Mouse (Mus musculus) CD4-positive, CD25-positive, alpha-beta regulatory T cell, adult 4 months (primary cell): ENCODE data around the gene Tgif1. TPM values are rescaled to one million over a fixed set of nuclear protein-coding genes. Genes with fewer than 3 reads are reported as not detected.
"Not testable (repeated sequence)": the region's sequence is repeated elsewhere in the genome, so short reads cannot be mapped to it uniquely, and the experiment has no call there.

Experiments used
- ATAC-seq: one replicate; pipeline ENCODE4 v1.8.0; 2017
- polyA plus RNA-seq, 2 experiments: library from polyadenylated mRNA; unstranded; fragments of 100-300 nt; shearing (Covaris generic); gene quantifications; one replicate each; pipeline ENCODE4 v1.2.1; 2017

The Tgif1 gene
- polyA plus RNA-seq, 2 experiments from 2014 or later, result 57.4 to 72.4 TPM

GRCm38 (mm10) chr17:70838533-70838932, 14.8 kb downstream of the Tgif1 start:
- no peak for ATAC-seq

- ATAC-seq, result no peak
These were observed 15.3 kb downstream of the Tgif1 start for GRCm38 (mm10) chr17:70838031-70838430.

GRCm38 (mm10) chr17:70837474-70837873, 15.9 kb downstream of the Tgif1 start:
- ATAC-seq, result not testable (repeated sequence)

- ATAC-seq, result no peak
These were observed 16.5 kb downstream of the Tgif1 start for GRCm38 (mm10) chr17:70836820-70837219.

GRCm38 (mm10) chr17:70835071-70835790, 18.1 kb downstream of the Tgif1 start:
- peak; percentile 65 for ATAC-seq

- peak; percentile 37 for ATAC-seq
These were observed 18.8 kb downstream of the Tgif1 start for GRCm38 (mm10) chr17:70834430-70834965.

- ATAC-seq, result no peak
These were observed 20.8 kb downstream of the Tgif1 start for GRCm38 (mm10) chr17:70832544-70832943.

GRCm38 (mm10) chr17:70831591-70831990, 21.8 kb downstream of the Tgif1 start:
- no peak for ATAC-seq

- no peak for ATAC-seq
These were observed 23.2 kb downstream of the Tgif1 start for GRCm38 (mm10) chr17:70829943-70830715.

GRCm38 (mm10) chr17:70829217-70829616, 24.1 kb downstream of the Tgif1 start:
- no peak for ATAC-seq

GRCm38 (mm10) chr17:70828569-70828968, 24.8 kb downstream of the Tgif1 start:
- no peak for ATAC-seq

GRCm38 (mm10) chr17:70828180-70828528, 25.2 kb downstream of the Tgif1 start:
- no peak for ATAC-seq

GRCm38 (mm10) chr17:70827463-70828179, 25.7 kb downstream of the Tgif1 start:
- not testable (repeated sequence) for ATAC-seq

GRCm38 (mm10) chr17:70826227-70826626, 27.1 kb downstream of the Tgif1 start:
- no peak for ATAC-seq

- ATAC-seq, result no peak
These were observed 30.3 kb downstream of the Tgif1 start for GRCm38 (mm10) chr17:70823083-70823482.

GRCm38 (mm10) chr17:70817862-70818451, 35.4 kb downstream of the Tgif1 start:
- no peak for ATAC-seq

- ATAC-seq, result no peak
These were observed 38.3 kb downstream of the Tgif1 start for GRCm38 (mm10) chr17:70815001-70815400.

GRCm38 (mm10) chr17:70810795-70811194, 42.6 kb downstream of the Tgif1 start:
- no peak for ATAC-seq

GRCm38 (mm10) chr17:70809776-70810175, 43.6 kb downstream of the Tgif1 start:
- no peak for ATAC-seq

- ATAC-seq, result no peak
These were observed 44.5 kb downstream of the Tgif1 start for GRCm38 (mm10) chr17:70808837-70809236.

GRCm38 (mm10) chr17:70807885-70808284, 45.5 kb downstream of the Tgif1 start:
- no peak for ATAC-seq

- no peak for ATAC-seq
These were observed 46.7 kb downstream of the Tgif1 start for GRCm38 (mm10) chr17:70806600-70806999.

- ATAC-seq, result no peak
These were observed 47.5 kb downstream of the Tgif1 start for GRCm38 (mm10) chr17:70805866-70806265.
